Mouse (Mus musculus): ENCODE data around the gene Ntmt1. TPM values are rescaled to one million over a fixed set of nuclear protein-coding genes. Genes with fewer than 3 reads are reported as not detected.

Ntmt1 gene
- polyA plus RNA-seq (2017; shearing (Covaris generic)): 22.0 TPM

GRCm38 (mm10) chr2:30807648-30808295 is at the start of gene Ntmt1:
Ntmt1 (plus strand) TSS chr2:30807826.

GRCm38 (mm10) chr2:30803604-30804003 is 4.0 kb upstream of the Ntmt1 start, which contains the start of gene 1700001O22Rik:
1700001O22Rik (minus strand) TSS chr2:30803661.

GRCm38 (mm10) chr2:30830283-30830795 is 22.7 kb downstream of the Ntmt1 start, which contains the start of gene Asb6:
Asb6 (minus strand) TSS chr2:30830333.

GRCm38 (mm10) chr2:30834373-30835022 is 26.9 kb downstream of the Ntmt1 start, which contains the start of gene Prrx2:
Prrx2 (plus strand) TSS chr2:30834972.

Other genes starting within 250 kb of the Ntmt1 start
- 0.62 TPM for gene Cstad, start 212.8 kb upstream of the Ntmt1 start, polyA plus RNA-seq (2017; shearing (Covaris generic))
- 4.1 TPM for gene 1700001O22Rik, start 4.2 kb upstream of the Ntmt1 start, polyA plus RNA-seq (2017; shearing (Covaris generic))
- gene Asb6, start 22.5 kb downstream of the Ntmt1 start, polyA plus RNA-seq (2017; shearing (Covaris generic)): 42.6 TPM
- gene Prrx2, start 27.1 kb downstream of the Ntmt1 start, polyA plus RNA-seq (2017; shearing (Covaris generic)): not detected
- gene Ptges, start 122.0 kb downstream of the Ntmt1 start, polyA plus RNA-seq (2017; shearing (Covaris generic)): not detected
- 25.9 TPM for gene Tor1b, start 145.1 kb downstream of the Ntmt1 start, polyA plus RNA-seq (2017; shearing (Covaris generic))
- 63.6 TPM for gene Tor1a, start 160.1 kb downstream of the Ntmt1 start, polyA plus RNA-seq (2017; shearing (Covaris generic))
- 53.4 TPM for gene BC005624, start 174.4 kb downstream of the Ntmt1 start, polyA plus RNA-seq (2017; shearing (Covaris generic))
- gene Usp20, start 174.5 kb downstream of the Ntmt1 start, polyA plus RNA-seq (2017; shearing (Covaris generic)): 14.0 TPM

All from effector memory CD4-positive, alpha-beta T cell, adult 5 months (primary cell).